Mouse (Mus musculus) small intestine, adult 2 months (tissue): ENCODE data around the gene Mcl1. TPM values are rescaled to one million over a fixed set of nuclear protein-coding genes. Genes with fewer than 3 reads are reported as not detected.
"Not testable (repeated sequence)": the region's sequence is repeated elsewhere in the genome, so short reads cannot be mapped to it uniquely, and the experiment has no call there.

Experiments used
- H3K27ac ChIP-seq: fragments of 200-500 bp; 2 replicates; pipeline ENCODE4 v1.5.1; 2012; ENCODE audit warnings: low read depth, low read length, control low read depth, inconsistent platforms; ENCODE audit not compliant: insufficient read depth
- H3K27me3 ChIP-seq: fragments of 200-500 bp; 2 replicates; pipeline ENCODE4 v1.6.1; 2012; ENCODE audit warnings: mild to moderate bottlenecking, moderate library complexity, low read length, inconsistent platforms; ENCODE audit not compliant: control insufficient read depth, insufficient read depth
- H3K36me3 ChIP-seq: fragments of 200-500 bp; 2 replicates; pipeline ENCODE4 v1.6.1; 2012; ENCODE audit warnings: mild to moderate bottlenecking, low read length, control low read depth, inconsistent platforms; ENCODE audit not compliant: control insufficient read depth, insufficient read depth
- H3K4me1 ChIP-seq: fragments of 200-500 bp; 2 replicates; pipeline ENCODE4 v1.6.1; 2012; ENCODE audit warnings: low read length, inconsistent platforms, mixed read lengths; ENCODE audit not compliant: control insufficient read depth, insufficient read depth, insufficient read length
- H3K4me3 ChIP-seq: fragments of 200-500 bp; 2 replicates; pipeline ENCODE4 v1.5.1; 2012; ENCODE audit warnings: low read depth, mild to moderate bottlenecking, control low read depth, inconsistent platforms, low read length, moderate library complexity
- CTCF ChIP-seq: fragments of 200-500 bp; IDR thresholded peaks from 2 replicates; pipeline ENCODE4 v1.5.1; 2012; ENCODE audit warnings: low read depth, mild to moderate bottlenecking, control low read depth, inconsistent platforms, low read length, moderate library complexity, mixed read lengths; ENCODE audit not compliant: insufficient replicate concordance, insufficient read length; ENCODE audit errors: extremely low read depth
- POLR2A ChIP-seq: fragments of 200-500 bp; IDR thresholded peaks from 2 replicates; pipeline ENCODE4 v1.6.1; 2012; ENCODE audit warnings: low read depth, mild to moderate bottlenecking, control low read depth, inconsistent platforms, low read length, moderate library complexity
- WGBS: fragments of 180-500 bp; shearing (Covaris S2); methylation state at CpG from one replicate; pipeline ENCODE4 v1.1.7; 2018; 5-methylcytosine and 5-hydroxymethylcytosine counted together
- polyA plus RNA-seq: library from polyadenylated mRNA; depleted of rRNA; stranded (reverse); fragments of >200 nt; gene quantifications from 2 replicates; pipeline ENCODE4 v1.2.3, GENCODE M21; 2012

Gene Mcl1
- polyA plus RNA-seq, 1 experiment = 327 TPM

GRCm38 (mm10) chr3:95668589-95669308 is 10.2 kb downstream of the Mcl1 start:
- H3K36me3 ChIP-seq = peaks cover 16% of the 10 kb centered on the region
- WGBS = 28% methylated on average over 7 of the region's 7 CpGs
- peak overlapping the region; percentile 94 for H3K27ac ChIP-seq
- TF ChIP-seq POLR2A (no peak), CTCF (no peak)
- peaks cover 57% of the 10 kb centered on the region for H3K4me1 ChIP-seq
- no peak overlapping the region for H3K4me3 ChIP-seq
- no peaks in the 10 kb centered on the region for H3K27me3 ChIP-seq

- Histone ChIP-seq H3K27me3 (no peaks in the 10 kb centered on the region), H3K4me3 (no peak overlapping the region), H3K27ac (peak overlapping the region; percentile 94), H3K36me3 (peaks cover 12% of the 10 kb centered on the region), H3K4me1 (peaks cover 55% of the 10 kb centered on the region)
- WGBS = 85% methylated on average over 3 of the region's 3 CpGs
- no peak for TF ChIP-seq CTCF
- TF ChIP-seq POLR2A = no peak
These were observed 10.7 kb downstream of the Mcl1 start for GRCm38 (mm10) chr3:95669309-95669665.

- H3K4me3 ChIP-seq, H3K27me3 ChIP-seq, H3K27ac ChIP-seq, H3K36me3 ChIP-seq: not testable (repeated sequence)
- WGBS = 88% methylated on average over 3 of the region's 3 CpGs
- peaks cover 55% of the 10 kb centered on the region for H3K4me1 ChIP-seq
These were observed 11.8 kb downstream of the Mcl1 start for GRCm38 (mm10) chr3:95670419-95670818.

- Histone ChIP-seq H3K36me3 (0 out of 2 replicates have a peak, but pooled peaks cover 2% of the 10 kb centered on the region), H3K27me3 (no peaks in the 10 kb centered on the region), H3K4me3 (no peak overlapping the region), H3K4me1 (peaks cover 59% of the 10 kb centered on the region), H3K27ac (peak overlapping the region; percentile 98)
- WGBS = 39% methylated on average over 5 of the region's 5 CpGs
- no peak for TF ChIP-seq POLR2A
- no peak for TF ChIP-seq CTCF
These were observed 12.6 kb downstream of the Mcl1 start for GRCm38 (mm10) chr3:95671201-95671600.

- WGBS = 27% methylated on average over 3 of the region's 3 CpGs
- TF ChIP-seq POLR2A (no peak), CTCF (no peak)
- H3K36me3 ChIP-seq = no peaks in the 10 kb centered on the region
- peaks cover 64% of the 10 kb centered on the region for H3K4me1 ChIP-seq
- peak overlapping the region; percentile 98 for H3K27ac ChIP-seq
- no peak overlapping the region for H3K4me3 ChIP-seq
- no peaks in the 10 kb centered on the region for H3K27me3 ChIP-seq
These were observed 13.9 kb downstream of the Mcl1 start for GRCm38 (mm10) chr3:95672461-95672860.

GRCm38 (mm10) chr3:95672861-95673706 is 14.5 kb downstream of the Mcl1 start:
- Histone ChIP-seq H3K27me3 (no peaks in the 10 kb centered on the region), H3K36me3 (no peaks in the 10 kb centered on the region), H3K27ac (peak overlapping the region; percentile 98), H3K4me1 (peaks cover 61% of the 10 kb centered on the region), H3K4me3 (peak overlapping the region; percentile 48)
- TF ChIP-seq POLR2A = no peak
- TF ChIP-seq CTCF = no peak
- 37% methylated on average over 10 of the region's 10 CpGs for WGBS

- 18% methylated on average over 11 of the region's 11 CpGs for WGBS
These were observed 15.2 kb downstream of the Mcl1 start for GRCm38 (mm10) chr3:95673707-95674211.

More at GRCm38 (mm10) chr3:95673707-95674211, 15.2 kb downstream of the Mcl1 start:
- TF ChIP-seq POLR2A = no peak
- Histone ChIP-seq H3K4me1 (peaks cover 56% of the 10 kb centered on the region), H3K36me3 (no peaks in the 10 kb centered on the region), H3K4me3 (peak overlapping the region; percentile 48), H3K27ac (peak overlapping the region; percentile 98), H3K27me3 (no peaks in the 10 kb centered on the region)
